Mouse (Mus musculus): Measurements from ENCODE around the gene Kdm8. TPM values are rescaled to one million over a fixed set of nuclear protein-coding genes. Genes with fewer than 3 reads are reported as not detected.
A peak's percentile ranks its signal among the peaks of the same experiment; 100 is the strongest.

Kdm8 gene
- total RNA-seq, 2 experiments from 2014 or later: 3.1 to 6.1 TPM

DNA sequence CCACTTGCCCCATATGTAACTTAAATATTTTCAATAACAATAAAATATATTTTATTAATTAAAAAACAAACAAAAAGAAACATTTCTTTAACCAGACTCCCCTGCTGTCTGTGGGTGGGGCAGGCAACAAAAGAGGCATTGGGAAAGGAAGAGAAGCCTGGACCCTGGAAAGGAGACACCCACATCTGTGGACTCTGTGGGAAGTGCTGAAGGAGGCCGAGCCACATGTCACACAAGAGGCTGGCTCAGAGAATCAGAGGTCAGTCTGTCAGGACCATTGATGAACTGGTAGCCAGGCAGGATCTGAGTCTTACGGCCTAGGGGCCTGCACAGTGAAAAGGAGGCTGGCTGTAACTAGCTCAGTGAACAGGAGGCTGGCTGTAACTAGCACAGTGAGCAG lies 17.7 kb downstream of the Kdm8 start:
- no peak for DNase-seq

- DNase-seq: peak; percentile 78 to 82
Measured at GRCm38 (mm10) chr7:125469937-125470336, 25.5 kb downstream of the Kdm8 start.

DNA sequence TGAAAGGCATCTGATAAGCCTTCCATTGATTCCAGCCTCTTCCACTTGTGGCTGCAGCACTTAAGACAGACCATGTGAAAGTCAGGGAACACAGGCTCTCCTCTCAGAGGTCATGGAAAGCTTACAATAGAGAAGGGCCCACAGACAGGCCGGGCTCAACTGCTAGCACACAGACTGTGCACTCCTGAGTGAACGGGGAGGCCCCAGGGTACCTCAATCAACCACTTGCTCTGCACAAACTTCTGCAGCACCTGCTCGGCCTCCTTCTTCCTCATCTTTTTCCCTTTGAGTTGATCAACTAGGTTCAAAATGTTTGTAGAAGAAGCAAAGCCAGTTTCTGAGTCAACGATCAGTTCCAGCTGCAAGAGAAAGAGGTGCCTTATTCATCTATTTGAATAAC lies 26.4 kb downstream of the Kdm8 start:
- DNase-seq: no peak

- DNase-seq: peak; percentile 84 to 89
Measured at GRCm38 (mm10) chr7:125471991-125472741, 27.7 kb downstream of the Kdm8 start.

DNA sequence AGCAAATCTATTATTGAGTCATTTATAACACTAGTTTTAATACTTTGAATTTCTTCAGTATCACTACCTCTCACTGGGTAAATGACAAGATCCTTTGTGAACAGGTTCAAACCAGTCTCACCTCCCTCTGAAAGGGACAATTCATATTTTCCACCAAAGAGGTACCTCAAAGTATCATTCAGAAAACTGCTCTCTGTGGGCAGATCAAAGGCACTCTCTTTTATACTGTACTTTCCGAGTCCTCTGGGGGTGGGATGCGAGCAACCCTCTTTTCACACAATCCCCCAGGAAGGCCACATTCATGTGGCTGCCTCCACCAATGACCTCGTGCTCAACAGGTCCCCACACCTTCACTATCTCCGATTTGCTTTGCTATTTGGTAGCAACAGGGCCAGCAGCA lies 30.1 kb downstream of the Kdm8 start:
- no peak for DNase-seq

- DNase-seq: no peak
Measured at GRCm38 (mm10) chr7:125475601-125476251, 31.2 kb downstream of the Kdm8 start.

DNA sequence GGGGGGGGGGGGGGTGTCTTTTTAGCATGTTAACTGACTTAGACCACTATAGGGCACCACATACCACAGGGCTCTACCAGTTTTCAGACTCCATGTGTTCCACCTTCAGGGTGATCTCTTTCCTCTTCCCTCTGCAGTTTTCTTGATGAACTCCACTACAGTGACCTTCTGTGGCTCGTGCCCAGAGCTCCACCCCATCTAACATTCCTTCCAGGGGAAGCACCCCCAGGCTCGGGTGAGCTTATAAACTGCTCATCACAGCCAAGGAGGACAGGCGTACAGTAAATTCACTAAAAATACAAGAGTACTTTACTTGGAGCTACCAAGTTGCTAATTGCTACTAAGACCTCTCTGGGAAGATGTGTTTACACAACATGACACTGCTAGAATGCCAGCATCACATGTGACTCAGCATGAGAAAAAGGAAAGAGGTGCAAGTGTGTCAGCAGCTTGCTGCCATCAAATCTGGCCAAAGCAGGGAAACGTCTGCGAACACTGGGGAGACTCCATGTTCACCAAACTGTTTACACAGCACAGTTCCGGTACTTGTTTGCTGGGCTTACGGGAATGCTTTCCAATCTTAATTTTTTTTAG lies 34.0 kb downstream of the Kdm8 start:
- DNase-seq: peak; percentile 51 to 70

- no peak for DNase-seq
Measured at GRCm38 (mm10) chr7:125480518-125480917, 36.0 kb downstream of the Kdm8 start.

- no peak for DNase-seq
Measured at GRCm38 (mm10) chr7:125482339-125482738, 37.9 kb downstream of the Kdm8 start.

DNA sequence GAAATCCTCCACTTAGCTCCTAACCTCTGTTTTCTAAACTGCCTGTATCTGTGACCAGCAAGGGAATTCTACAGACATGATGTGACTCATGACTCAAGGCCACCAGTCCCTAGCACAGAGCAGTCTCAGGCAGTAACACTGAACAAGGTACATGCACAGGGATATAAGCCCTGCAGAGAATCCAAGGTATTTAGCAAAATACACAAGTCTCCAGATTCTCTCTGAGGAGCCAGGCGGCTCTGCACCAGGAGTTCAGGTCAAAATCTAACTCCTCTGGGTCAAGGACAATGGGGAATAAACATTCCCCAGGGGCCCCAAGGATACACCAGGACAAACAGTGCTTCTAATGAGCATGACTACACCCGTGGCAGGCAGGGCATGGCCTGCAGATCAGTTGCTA lies 38.4 kb downstream of the Kdm8 start:
- DNase-seq: peak in 1 of 2 experiments; percentile 53

DNA sequence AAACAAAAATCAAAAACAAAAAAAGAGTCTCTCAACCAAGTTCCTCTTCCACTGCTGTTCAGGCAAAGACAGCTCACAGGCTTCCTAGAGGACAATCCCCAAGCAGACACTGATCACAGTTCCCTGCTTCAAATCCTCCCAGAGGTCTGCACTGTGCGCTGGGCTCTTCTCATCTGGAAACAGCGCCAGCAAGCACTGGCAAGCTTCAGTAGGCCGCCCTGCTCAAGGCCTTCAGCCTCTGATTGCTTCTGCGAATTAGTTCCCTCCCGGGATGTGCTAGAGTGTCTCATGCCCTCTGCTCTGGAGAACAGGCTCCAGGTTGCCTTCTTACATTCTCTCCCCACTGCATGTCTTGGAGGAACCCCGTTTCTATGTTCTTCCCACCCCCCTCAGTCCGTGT lies 40.3 kb downstream of the Kdm8 start:
- peak; percentile 46 to 51 for DNase-seq

- DNase-seq: no peak
Measured at GRCm38 (mm10) chr7:125486121-125486630, 41.7 kb downstream of the Kdm8 start.

- no peak for DNase-seq
Measured at GRCm38 (mm10) chr7:125487126-125487525, 42.6 kb downstream of the Kdm8 start.

GRCm38 (mm10) chr7:125488706-125489105 lies 44.2 kb downstream of the Kdm8 start:
- DNase-seq: no peak

- DNase-seq: no peak
Measured at GRCm38 (mm10) chr7:125489636-125490035, 45.2 kb downstream of the Kdm8 start.

DNA sequence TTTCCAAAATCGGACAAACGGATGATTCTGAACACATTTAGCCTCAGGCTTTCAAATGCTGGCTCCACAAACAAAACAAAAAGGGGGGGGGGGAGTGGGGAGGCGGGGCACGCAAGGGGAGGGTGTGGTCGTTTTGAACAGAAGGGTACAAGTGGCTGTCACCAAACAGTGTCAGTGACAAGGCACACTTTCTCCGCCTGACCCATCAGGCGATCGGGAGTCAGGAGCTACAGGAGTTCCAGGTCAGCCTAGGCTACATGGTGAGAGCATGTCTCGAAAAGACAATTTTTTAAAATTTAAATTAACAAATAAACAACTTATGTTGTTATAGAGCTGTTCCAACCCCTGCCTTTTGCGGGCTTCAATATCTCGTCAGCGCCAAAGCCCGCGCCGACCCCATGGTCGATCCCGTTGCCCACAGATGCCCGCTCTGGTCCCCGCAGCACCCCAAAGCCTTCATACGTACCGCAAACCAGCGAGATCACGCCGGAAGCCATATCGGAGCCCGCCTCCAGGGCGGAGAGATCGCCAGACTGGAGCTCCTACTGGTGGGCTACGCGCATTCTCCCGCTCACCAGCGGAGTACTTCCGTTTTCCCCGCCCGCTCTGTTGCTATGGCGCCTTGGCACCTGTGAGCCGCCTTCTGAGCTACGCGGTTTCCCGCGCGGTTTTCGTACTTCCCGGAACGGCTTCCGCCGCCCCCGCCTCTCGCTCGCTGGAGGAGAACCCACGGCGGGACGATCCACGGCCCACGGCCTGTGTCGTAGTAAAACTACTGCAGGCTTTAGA lies 46.7 kb downstream of the Kdm8 start, which contains the start of gene Nsmce1:
TSS of gene Nsmce1 (minus strand) at position 650 of the 789 bp plus-strand sequence.
- DNase-seq: peak; percentile 96 to 97

GRCm38 (mm10) chr7:125491760-125492159 lies 47.3 kb downstream of the Kdm8 start:
- no peak for DNase-seq

GRCm38 (mm10) chr7:125492551-125492950 lies 48.1 kb downstream of the Kdm8 start:
- DNase-seq: no peak

DNA sequence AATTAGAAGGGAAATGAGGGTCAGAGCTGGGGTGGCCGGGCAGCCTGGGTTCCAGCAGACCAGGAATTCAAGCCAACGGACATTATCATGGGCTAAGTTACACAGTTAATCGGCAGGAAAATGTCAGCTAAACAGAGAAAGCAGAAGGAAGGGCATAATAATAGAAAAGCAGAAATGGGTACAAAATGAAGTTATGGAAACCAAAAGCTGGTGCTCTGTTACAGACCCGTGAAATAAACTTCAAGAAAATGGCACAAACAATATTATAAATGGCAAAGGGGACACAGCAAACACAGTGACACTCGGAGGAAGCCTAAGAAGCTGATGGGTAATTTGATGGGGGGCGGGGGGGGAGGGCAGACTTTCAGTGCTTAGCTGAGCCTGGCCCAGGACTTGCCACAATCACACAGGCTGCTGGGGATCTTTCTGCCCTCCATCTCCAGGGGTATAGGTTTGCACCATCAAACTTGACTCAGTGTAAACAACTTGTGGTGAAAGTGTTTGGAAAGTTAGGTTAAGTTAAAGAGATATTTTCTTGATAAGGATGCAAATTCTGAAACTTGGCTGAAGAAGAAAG lies 51.5 kb downstream of the Kdm8 start:
- DNase-seq: no peak

DNA sequence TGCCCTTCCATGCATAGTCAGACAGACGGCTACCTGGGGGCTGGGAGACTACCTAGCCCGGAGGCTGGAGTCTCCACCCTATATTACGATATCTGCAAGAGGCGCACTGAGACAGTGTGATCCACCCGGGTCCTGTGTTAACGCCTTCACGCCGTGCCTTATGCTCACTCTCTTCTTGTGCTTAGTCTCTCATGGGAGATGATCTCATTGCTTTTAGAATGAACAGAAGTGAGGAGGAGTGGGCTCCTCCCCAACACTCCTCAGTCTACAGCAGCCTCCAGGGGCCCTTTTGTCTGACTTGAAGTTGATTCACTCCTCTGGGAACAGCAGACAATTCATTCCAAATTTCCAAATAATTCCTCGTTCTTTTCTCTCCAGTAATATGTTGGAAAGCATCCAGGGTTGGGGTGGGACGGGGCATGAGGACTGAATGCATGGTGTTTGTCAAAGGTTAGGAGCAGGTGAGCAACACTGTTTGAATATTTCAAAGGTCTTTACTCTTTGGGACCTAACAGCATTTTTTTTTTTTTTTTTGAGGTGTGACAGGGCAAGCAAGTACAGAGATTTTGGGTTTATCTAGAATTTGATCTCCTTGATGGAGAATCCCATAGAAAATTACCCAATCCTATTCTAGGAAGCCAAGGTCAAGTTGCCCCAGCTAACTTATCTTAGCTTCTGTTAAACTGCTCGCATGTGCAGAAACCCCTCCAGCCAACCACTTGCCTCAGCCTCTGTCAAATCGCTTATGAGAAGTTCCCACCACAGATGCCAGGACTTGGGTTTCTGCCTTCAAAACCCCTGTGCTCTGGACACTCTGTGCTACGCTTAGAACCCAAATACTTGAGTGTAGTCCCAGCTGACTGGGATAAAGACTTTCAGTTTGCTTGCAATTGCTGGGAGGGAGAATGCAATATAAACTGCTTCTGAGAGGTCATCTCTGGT lies 55.7 kb downstream of the Kdm8 start:
- no peak for DNase-seq

DNA sequence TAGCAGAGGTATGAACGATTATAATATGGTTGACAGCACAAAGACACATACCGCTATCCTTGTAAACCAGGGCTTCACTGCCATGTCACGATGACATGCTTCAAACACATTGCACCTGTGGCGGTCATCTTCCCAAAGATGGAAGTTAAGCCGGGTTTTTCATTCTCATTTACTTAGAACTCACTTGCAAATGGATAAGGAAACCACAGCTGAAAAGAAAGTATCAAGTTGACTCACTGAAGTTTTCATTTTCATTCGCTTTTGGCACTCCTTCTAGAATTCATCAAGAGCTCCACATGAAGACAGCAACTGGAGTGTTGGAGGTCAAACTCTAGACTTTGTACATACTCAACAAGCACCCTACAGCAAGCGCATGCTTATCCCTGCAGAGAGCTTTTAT lies 56.4 kb downstream of the Kdm8 start:
- DNase-seq: no peak
